Mouse (Mus musculus): ENCODE measurements at regions not wholly inside any gene's neighbourhood (a gene's known extent, or its start where the extent isn't known, plus 50 kb on each side); places are given as distances from the start of the nearest gene placed in this dataset.
A peak's percentile ranks its signal among the peaks of the same experiment; 100 is the strongest.

GRCm38 (mm10) chr13:71458061-71458935 lies 505.2 kb downstream of the Irx1 start:
- TF ChIP-seq CTCF (IDR thresholded peaks at IDR 0.05; ENCODE audit: low read depth), result peak; percentile 98
- TF ChIP-seq EP300 (optimal IDR thresholded peaks at IDR 0.05), result no peak
